Mouse (Mus musculus) bone marrow, adult 2 months (tissue): ENCODE measurements around the gene Smoc1. TPM values are rescaled to one million over a fixed set of nuclear protein-coding genes. Genes with fewer than 3 reads are reported as not detected.

Experiments
- H3K27ac ChIP-seq: fragments of 200-500 bp; 2 replicates; pipeline ENCODE4 v1.5.1; 2012; ENCODE audit warnings: low read depth, mild to moderate bottlenecking, control low read depth, inconsistent platforms, low read length; ENCODE audit not compliant: control insufficient read depth, poor library complexity, insufficient read depth
- H3K4me1 ChIP-seq: fragments of 200-500 bp; 2 replicates; pipeline ENCODE4 v1.6.1; 2011; ENCODE audit warnings: low read length; ENCODE audit not compliant: control insufficient read depth, insufficient read depth
- H3K4me3 ChIP-seq: fragments of 200-500 bp; replicated peaks from 2 replicates; pipeline ENCODE3; 2011; ENCODE audit warnings: mild to moderate bottlenecking, low read depth, low read length, control low read depth; ENCODE audit not compliant: control insufficient read depth
- CTCF ChIP-seq: fragments of 200-500 bp; IDR thresholded peaks from 2 replicates; pipeline ENCODE4 v1.5.1; 2011; ENCODE audit warnings: low read length, control low read depth; ENCODE audit not compliant: control insufficient read depth, insufficient read depth
- POLR2A ChIP-seq: fragments of 200-500 bp; IDR thresholded peaks from 2 replicates; pipeline ENCODE4 v1.6.1; 2011; ENCODE audit warnings: low read depth, mild to moderate bottlenecking, control low read depth, low read length, borderline replicate concordance; ENCODE audit not compliant: control insufficient read depth
- WGBS: fragments of 180-500 bp; shearing (Covaris S2); methylation state at CpG from one replicate; pipeline ENCODE4 v1.1.7; 2018; 5-methylcytosine and 5-hydroxymethylcytosine counted together
- polyA plus RNA-seq: library from polyadenylated mRNA; stranded (reverse); fragments of >200 nt; gene quantifications from 2 replicates; pipeline ENCODE4 v1.2.4, GENCODE M21; 2011; ENCODE audit warnings: low replicate concordance; ENCODE audit not compliant: missing spikeins, insufficient read depth, insufficient read length

Gene Smoc1
- polyA plus RNA-seq, 1 experiment = 3.9 TPM

DNA sequence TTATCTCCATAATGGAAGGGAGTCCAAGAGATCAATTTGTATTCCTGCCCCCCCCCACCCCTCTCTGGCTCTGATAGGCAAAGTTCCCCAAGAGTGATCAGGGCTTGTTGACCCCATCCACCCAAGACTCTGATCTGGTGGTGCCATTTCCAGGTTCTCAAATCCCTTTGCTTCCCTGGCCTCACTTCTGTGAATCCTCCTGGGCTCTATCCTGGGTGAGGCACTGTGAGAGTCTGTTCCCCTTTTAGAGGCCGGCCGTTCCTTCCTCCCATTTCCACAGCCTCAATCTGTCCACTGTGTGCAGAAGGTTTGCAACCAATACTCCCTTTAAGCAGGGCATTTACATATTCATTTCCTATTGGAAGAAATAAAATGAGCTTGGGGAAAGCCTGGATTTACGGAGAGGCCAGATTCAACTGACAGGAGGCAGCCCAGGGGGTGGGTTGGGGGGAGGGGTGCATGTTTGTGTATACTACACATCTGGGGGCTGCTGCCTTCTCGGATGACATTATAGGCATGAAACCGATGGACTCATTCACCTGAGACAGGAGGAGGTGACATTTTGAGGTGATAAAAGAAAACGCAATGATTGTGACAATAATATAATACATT is 199.5 kb downstream of the Smoc1 start:
- H3K27ac ChIP-seq = no peak overlapping the region
- H3K4me3 ChIP-seq = no peak overlapping the region
- no peak for TF ChIP-seq POLR2A
- no peaks in the 10 kb centered on the region for H3K4me1 ChIP-seq
- WGBS = 49% methylated on average over 6 of the region's 6 CpGs

DNA sequence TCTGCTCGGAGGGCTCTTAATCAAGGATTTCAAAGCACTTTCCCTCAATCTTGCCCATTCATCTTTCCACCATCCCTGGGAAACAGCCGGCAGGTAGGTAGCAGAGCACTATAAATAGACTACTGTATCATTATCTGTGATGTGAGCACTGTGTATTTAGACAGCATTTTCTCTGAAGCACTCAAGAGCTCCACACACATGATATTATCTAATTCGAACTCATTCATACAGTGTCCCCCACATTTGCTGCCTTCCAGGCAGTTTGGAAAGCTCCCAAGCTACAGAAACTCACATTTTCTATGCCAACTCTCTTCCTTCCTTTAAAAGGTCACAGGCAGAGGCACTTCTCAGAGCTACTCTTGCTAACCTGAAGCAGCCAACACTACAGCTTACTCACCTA is 200.0 kb downstream of the Smoc1 start:
- TF ChIP-seq POLR2A (no peak), CTCF (no peak)
- no peak overlapping the region for H3K4me3 ChIP-seq
- H3K4me1 ChIP-seq = no peaks in the 10 kb centered on the region
- H3K27ac ChIP-seq = no peak overlapping the region
- 65% methylated on average over 3 of the region's 3 CpGs for WGBS

DNA sequence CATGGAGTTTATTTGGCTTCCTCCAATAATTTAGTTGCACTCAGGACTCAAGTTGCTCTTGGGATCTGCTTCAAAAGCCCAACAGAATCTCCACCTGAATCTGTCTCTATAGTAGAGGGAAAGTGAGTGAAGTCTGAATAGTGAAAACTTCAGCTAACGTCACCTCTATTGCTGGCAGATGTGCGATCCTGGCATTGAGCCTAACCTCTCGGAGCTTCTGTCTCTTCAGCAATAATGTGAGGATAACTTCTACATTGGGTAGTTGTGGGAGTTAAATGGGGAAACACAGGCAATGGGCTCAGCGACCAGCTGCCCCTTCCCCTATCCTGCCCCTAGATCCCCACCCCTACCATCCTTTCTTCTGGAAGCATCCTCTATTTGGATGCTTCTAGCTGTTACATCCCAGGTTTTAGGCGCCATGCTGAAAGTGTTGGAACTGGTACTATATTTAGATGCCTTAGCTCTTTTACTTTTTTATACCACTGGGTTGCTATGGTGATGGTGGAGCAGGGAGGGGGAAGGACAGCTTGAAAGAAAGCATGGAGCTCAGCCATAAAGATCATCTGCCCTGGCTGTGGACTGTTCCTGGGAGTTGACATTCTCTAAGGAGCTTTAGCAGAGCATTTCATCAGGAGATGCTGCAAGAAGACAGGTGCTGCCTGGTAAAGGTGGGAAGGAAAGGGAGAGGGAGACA is 201.3 kb downstream of the Smoc1 start:
- no peak for TF ChIP-seq POLR2A
- TF ChIP-seq CTCF = no peak
- WGBS = 68% methylated on average over 5 of the region's 5 CpGs
- no peak overlapping the region for H3K27ac ChIP-seq

DNA sequence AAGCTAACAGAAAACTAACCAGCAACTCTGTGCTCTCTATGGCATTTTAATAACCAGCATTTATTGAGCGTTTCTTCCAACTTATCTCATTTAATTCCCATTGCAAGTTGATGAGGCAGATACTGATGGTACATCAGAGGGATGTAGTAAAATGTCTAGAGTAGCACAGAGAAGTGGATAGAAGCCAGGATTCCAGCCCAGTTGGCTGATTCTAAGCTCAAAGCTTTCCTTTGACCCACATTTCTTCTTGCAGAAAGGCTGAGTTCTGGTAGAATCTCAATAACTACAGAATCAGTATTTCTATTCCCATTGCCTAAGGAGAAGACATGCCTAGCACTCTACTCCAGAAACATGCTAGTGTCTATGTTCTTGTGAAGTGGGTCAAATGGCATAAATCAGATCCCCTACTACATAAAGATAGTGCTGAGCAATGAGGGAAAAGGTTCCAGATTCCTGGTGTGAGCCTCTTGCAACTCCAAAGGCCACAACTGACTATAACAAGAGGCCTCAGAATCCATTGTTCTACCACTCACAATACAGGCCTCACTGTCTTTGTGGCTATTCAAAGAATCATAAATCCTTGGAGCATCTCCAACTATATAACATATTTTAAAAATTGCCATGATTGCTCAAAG is 207.3 kb downstream of the Smoc1 start:
- TF ChIP-seq POLR2A (no peak), CTCF (no peak)
- no peak overlapping the region for H3K27ac ChIP-seq
- H3K4me3 ChIP-seq = no peak overlapping the region
- 67% methylated on average over 1 of the region's 1 CpGs for WGBS
- no peaks in the 10 kb centered on the region for H3K4me1 ChIP-seq

More for the DNA sequence above, 201.3 kb downstream of the Smoc1 start:
- H3K4me3 ChIP-seq = no peak overlapping the region
- no peaks in the 10 kb centered on the region for H3K4me1 ChIP-seq

DNA sequence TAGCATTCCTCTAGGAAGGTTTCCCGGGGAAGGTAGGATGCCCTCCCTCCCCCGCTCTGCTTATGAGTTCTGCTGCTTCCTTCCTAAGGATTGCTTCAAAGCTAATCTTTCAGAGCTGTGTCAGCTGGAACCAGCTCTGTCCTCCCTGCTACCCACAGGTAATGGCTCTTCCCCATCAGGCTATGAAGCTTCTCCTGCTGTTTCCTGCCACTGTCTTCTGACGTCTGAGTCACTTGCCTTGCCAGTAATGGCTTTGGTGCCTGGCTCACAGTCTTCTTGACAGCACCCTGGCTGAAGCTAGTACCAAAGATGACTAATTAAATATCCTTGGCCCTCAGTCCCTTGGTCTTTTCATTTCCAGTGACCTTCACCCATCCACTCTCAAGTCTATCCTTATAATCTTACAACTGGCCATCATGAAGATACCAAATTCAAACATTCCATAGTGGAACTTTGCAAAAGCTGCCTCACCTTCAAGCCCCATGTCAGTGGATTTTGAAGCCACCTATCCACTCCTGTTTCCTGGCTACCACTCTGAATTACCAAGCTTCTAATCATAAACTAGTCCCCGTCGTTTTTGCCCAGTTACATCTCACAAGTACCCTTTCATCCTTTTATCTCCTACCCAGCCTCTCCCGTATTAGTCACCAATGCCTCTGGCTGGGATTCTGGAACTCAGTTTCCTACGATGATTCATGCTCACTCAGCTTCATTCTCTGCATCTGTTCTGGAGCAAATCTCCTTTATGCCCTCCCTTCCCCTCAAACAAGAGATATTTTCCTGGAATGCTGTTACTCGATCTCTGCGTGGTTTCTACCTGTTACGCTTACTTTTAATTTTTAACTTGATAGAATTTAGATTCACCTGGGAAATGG is 209.1 kb downstream of the Smoc1 start:
- WGBS = 77% methylated on average over 10 of the region's 10 CpGs
- no peak overlapping the region for H3K4me3 ChIP-seq
- TF ChIP-seq CTCF (no peak), POLR2A (no peak)
- H3K27ac ChIP-seq = no peak overlapping the region
- no peaks in the 10 kb centered on the region for H3K4me1 ChIP-seq

Other genes with a start within 250 kb of the Smoc1 start
- 10.0 and 17.3 TPM in 2 replicates for gene Susd6, start 236.3 kb upstream of the Smoc1 start, polyA plus RNA-seq
- 400 and 411 TPM in 2 replicates for gene Srsf5, start 81.3 kb upstream of the Smoc1 start, polyA plus RNA-seq
- gene Slc10a1, start 58.1 kb upstream of the Smoc1 start, polyA plus RNA-seq = 1.8 TPM in 1 of 2 replicates, not detected in the other